8 mouse cellular contexts compared by ENCODE assay signal in genomic region chr1:119912953-119913814, GRCm38 (mm10). TPM values are rescaled to one million over a fixed set of nuclear protein-coding genes. Genes with fewer than 3 reads are reported as not detected.
DNase-seq lines count a peak whose midpoint lies in the region; ATAC-seq and TF ChIP-seq lines count a peak whose summit lies in the region.

Gene Tmem177, minus strand, starts transcription at chr1:119913208.

- peak within 1 kb of the TSS; percentile 74 for H3K9ac ChIP-seq in heart, embryonic 11.5 days (ENCODE audit: low read depth, low read length)
- H3K9ac ChIP-seq in kidney, embryonic 16.5 days (replicated peaks; ENCODE audit: low read length) = peak within 1 kb of the TSS; percentile 75
- peak within 1 kb of the TSS; percentile 64 for H3K9ac ChIP-seq in liver, adult 2 months (ENCODE audit: low read depth, low read length)

- TF ChIP-seq POLR2A in bone marrow macrophage, adult 2 months (IDR thresholded peaks at IDR 0.05; ENCODE audit: borderline replicate concordance, low read depth, low read length) = peak; percentile 69; the same call in 1 of the 2 replicates
- TF ChIP-seq POLR2A in liver, adult 2 months (IDR thresholded peaks at IDR 0.05; ENCODE audit: extremely low read depth, insufficient read depth, low read length) = peak; percentile 62; the same call in 1 of the 2 replicates
- peak; percentile 78 for TF ChIP-seq POLR2A in myocyte (IDR thresholded peaks at IDR 0.05; ENCODE audit: insufficient read length, low read depth)

- no peak within 1 kb of the TSS for H3ac ChIP-seq in myocyte (ENCODE audit: control insufficient read depth, insufficient read length)

- H3K9me3 ChIP-seq in heart, embryonic 11.5 days (replicated peaks; ENCODE audit: control insufficient read depth, low read length) = no peaks in the 10 kb centered on the region
- no peaks in the 10 kb centered on the region for H3K9me3 ChIP-seq in kidney, embryonic 16.5 days (ENCODE audit: low read length)

- WGBS in heart, embryonic 11.5 days (ENCODE audit: insufficient replicate concordance) = 9% methylated on average over 42 of the region's 42 CpGs
- WGBS in kidney, embryonic 16.5 days = 9% methylated on average over 42 of the region's 42 CpGs
- 8% methylated on average over 42 of the region's 42 CpGs for WGBS in liver, adult 2 months

- H3K4me1 ChIP-seq in bone marrow macrophage, adult 2 months (ENCODE audit: control insufficient read depth, insufficient read depth, low read length) = peaks cover 14% of the 10 kb centered on the region
- H3K4me1 ChIP-seq in heart, embryonic 11.5 days (ENCODE audit: control insufficient read depth, insufficient read depth, low read length) = no peaks in the 10 kb centered on the region
- peaks cover 6% of the 10 kb centered on the region; the same call in 1 of the 2 replicates for H3K4me1 ChIP-seq in kidney, embryonic 16.5 days (ENCODE audit: insufficient read depth, low read length)
- 0 out of 2 replicates have a peak, but pooled peaks cover 2% of the 10 kb centered on the region for H3K4me1 ChIP-seq in liver, adult 2 months (ENCODE audit: control insufficient read depth, insufficient read depth, low read length)

- peak within 1 kb of the TSS; percentile 44 for H3K27ac ChIP-seq in bone marrow macrophage, adult 2 months (ENCODE audit: insufficient read depth, low read depth, low read length)
- 0 out of 2 replicates have a peak within 1 kb of the TSS, but pooled peaks have one; percentile 41 for H3K27ac ChIP-seq in heart, embryonic 11.5 days (ENCODE audit: low read depth, low read length)
- H3K27ac ChIP-seq in kidney, embryonic 16.5 days (ENCODE audit: low read length) = peak within 1 kb of the TSS; percentile 35; the same call in 1 of the 2 replicates
- H3K27ac ChIP-seq in liver, adult 2 months (replicated peaks; ENCODE audit: insufficient read depth, low read depth, low read length) = peak within 1 kb of the TSS; percentile 60

- H3K27me3 ChIP-seq in heart, embryonic 11.5 days (ENCODE audit: control insufficient read depth, insufficient read depth, low read length) = no peaks in the 10 kb centered on the region
- H3K27me3 ChIP-seq in kidney, embryonic 16.5 days (ENCODE audit: insufficient read depth, low read length) = no peaks in the 10 kb centered on the region
- no peaks in the 10 kb centered on the region for H3K27me3 ChIP-seq in liver, adult 2 months (ENCODE audit: control insufficient read depth, insufficient read depth, low read length)
- no peaks in the 10 kb centered on the region for H3K27me3 ChIP-seq in myocyte (ENCODE audit: control insufficient read depth, insufficient read depth, insufficient read length)
- no peaks in the 10 kb centered on the region for H3K27me3 ChIP-seq in splenic B cell, adult 2 months (ENCODE audit: control insufficient read depth, insufficient read depth, low read length, poor library complexity, severe bottlenecking)

- H3K4me3 ChIP-seq in bone marrow macrophage, adult 2 months (ENCODE audit: insufficient read depth, low read length) = peak within 1 kb of the TSS; percentile 89
- H3K4me3 ChIP-seq in heart, embryonic 11.5 days (ENCODE audit: low read depth, low read length) = peak within 1 kb of the TSS; percentile 63
- peak within 1 kb of the TSS; percentile 64 for H3K4me3 ChIP-seq in kidney, embryonic 16.5 days (ENCODE audit: low read length)
- H3K4me3 ChIP-seq in liver, adult 2 months (ENCODE audit: insufficient read depth, low read depth, low read length) = peak within 1 kb of the TSS; percentile 58
- peak within 1 kb of the TSS; percentile 38 for H3K4me3 ChIP-seq in myocyte

- peak; percentile 97 for DNase-seq in A20 (ENCODE audit: low read depth, low spot score)
- peak; percentile 93 for DNase-seq in liver, adult 2 months (ENCODE audit: extremely low read depth, low read depth, low spot score)
- peak; percentile 95 for DNase-seq in splenic B cell, adult 2 months (ENCODE audit: low read depth, low spot score)

- TF ChIP-seq CTCF in bone marrow macrophage, adult 2 months (IDR thresholded peaks at IDR 0.05; ENCODE audit: low read depth, low read length) = no peak
- no peak for TF ChIP-seq CTCF in liver, adult 2 months (IDR thresholded peaks at IDR 0.05; ENCODE audit: low read depth, low read length)

- peak within 1 kb of the TSS; percentile 70 for H3K4me2 ChIP-seq in heart, embryonic 11.5 days
- H3K4me2 ChIP-seq in kidney, embryonic 16.5 days (replicated peaks; ENCODE audit: low read depth, low read length) = peak within 1 kb of the TSS; percentile 68
- H3K4me2 ChIP-seq in myocyte (ENCODE audit: low read depth) = peak within 1 kb of the TSS; percentile 68

- ATAC-seq in erythroblast, adult 5-6 weeks (replicated peaks; ENCODE audit: low FRiP score, poor library complexity, severe bottlenecking) = peak; percentile 98
- peak; percentile 94 for ATAC-seq in heart, embryonic 11.5 days (replicated peaks; ENCODE audit: insufficient number of reproducible peaks, low FRiP score, low TSS enrichment)
- ATAC-seq in kidney, embryonic 16.5 days (ENCODE audit: low FRiP score, low TSS enrichment) = peak; percentile 98

- H3K79me2 ChIP-seq in liver, adult 2 months (ENCODE audit: control insufficient read depth, insufficient read depth, low read length) = no peaks in the 10 kb centered on the region
- H3K79me2 ChIP-seq in myocyte (ENCODE audit: control insufficient read depth, insufficient read depth) = peaks cover 4% of the 10 kb centered on the region

- peaks cover 12% of the 10 kb centered on the region for H3K36me3 ChIP-seq in heart, embryonic 11.5 days (ENCODE audit: control insufficient read depth, insufficient read depth, low read length)
- peaks cover 20% of the 10 kb centered on the region for H3K36me3 ChIP-seq in kidney, embryonic 16.5 days (ENCODE audit: insufficient read depth, low read length)
- no peaks in the 10 kb centered on the region; the same call in 1 of the 2 replicates for H3K36me3 ChIP-seq in liver, adult 2 months (ENCODE audit: control insufficient read depth, insufficient read depth, low read length)
- no peaks in the 10 kb centered on the region for H3K36me3 ChIP-seq in myocyte (ENCODE audit: control insufficient read depth, insufficient read depth)
- no peaks in the 10 kb centered on the region for H3K36me3 ChIP-seq in splenic B cell, adult 2 months (ENCODE audit: control insufficient read depth, insufficient read depth, low read length, poor library complexity, severe bottlenecking)

TF ChIP-seq in myocyte, 11 proteins besides CTCF, POLR2A, EP300 and RAD21:
- TF ChIP-seq REST (IDR thresholded peaks at IDR 0.05; ENCODE audit: insufficient read depth, insufficient read length) (no peak), SRF (IDR thresholded peaks at IDR 0.05; ENCODE audit: control insufficient read depth, insufficient read length, low read depth) (no peak), CEBPB (IDR thresholded peaks at IDR 0.05; ENCODE audit: insufficient read depth, poor library complexity, severe bottlenecking) (no peak), POLR2AphosphoS2 (IDR thresholded peaks at IDR 0.05; ENCODE audit: insufficient read length, low read depth) (peak; percentile 84)

RNA-seq across cellular contexts. Expression of gene Tmem177, which starts in this region (rescaled TPM):
- polyA plus RNA-seq in bone marrow macrophage, adult 2 months (2012; ENCODE audit: insufficient read depth, insufficient read length, missing spikeins) = 2.8 and 3.3 TPM in 2 replicates
- total RNA-seq in erythroblast, adult 5-6 weeks (2015; ENCODE audit: low replicate concordance) = 1.5 and 1.9 TPM in 2 replicates
- 1.7 and 2.9 TPM in 2 replicates for total RNA-seq in erythroblast, adult 5-6 weeks (2017; ENCODE audit: low replicate concordance)
- 6.3 and 6.4 TPM in 2 replicates for polyA plus RNA-seq in heart, embryonic 11.5 days (2014; fragmentation: Nextera tagmentation; extraction: Ambion mirVana)
- polyA plus RNA-seq in kidney, embryonic 16.5 days (2015; fragmentation: Nextera tagmentation; extraction: Ambion mirVana) = 8.7 and 9.2 TPM in 2 replicates
- total RNA-seq in liver, adult 2 months (2014; rRNA removed) = 4.0 and 4.4 TPM in 2 replicates
- polyA plus RNA-seq in liver, adult 2 months (2012; rRNA removed) = 4.1 and 4.9 TPM in 2 replicates
- polyA plus RNA-seq in myocyte (2012; fragmentation: generic; extraction: Trizol) = 8.4 TPM

Comparison
In these comparisons a context has a peak if more than half of its experiments do, and no peak if none do; other contexts are left out.
1. Peak in every context shown above with its lines: DNase-seq, ATAC-seq, H3K4me3 ChIP-seq and H3K27ac ChIP-seq.
2. H3K4me3 ChIP-seq: peak in every context shown above with its lines; median percentile 89 in bone marrow macrophage, adult 2 months; 64 in kidney, embryonic 16.5 days; 63 in heart, embryonic 11.5 days; 58 in liver, adult 2 months; 38 in myocyte.